Mouse (Mus musculus) neural tube, embryonic 11.5 days (tissue): ENCODE data around the gene Akp3. TPM values are rescaled to one million over a fixed set of nuclear protein-coding genes. Genes with fewer than 3 reads are reported as not detected.

Experiments used
- ATAC-seq: fragments of 200-750 bp; cut with Nextera tagmentation; 2 replicates; pipeline ENCODE4 v1.8.0; 2017; ENCODE audit warnings: moderate number of reproducible peaks, mild to moderate bottlenecking, moderate TSS enrichment, moderate library complexity; ENCODE audit not compliant: insufficient read depth, low FRiP score, low TSS enrichment
- DNase-seq: peaks from one replicate; pipeline ENCODE4 v3.0.0-alpha.2; 2015; ENCODE audit warnings: low spot score
- H3K27ac ChIP-seq: fragments of 300-500 bp; sonication (generic); 2 replicates; pipeline ENCODE4 v1.5.1; 2014; ENCODE audit warnings: low read depth, mild to moderate bottlenecking, low read length
- H3K27me3 ChIP-seq: fragments of 300-500 bp; sonication (generic); 2 replicates; pipeline ENCODE4 v1.6.1; 2014; ENCODE audit warnings: mild to moderate bottlenecking, low read length, mixed read lengths; ENCODE audit not compliant: control insufficient read depth, insufficient read depth
- H3K36me3 ChIP-seq: fragments of 300-500 bp; sonication (generic); 2 replicates; pipeline ENCODE4 v1.6.1; 2014; ENCODE audit warnings: mild to moderate bottlenecking, low read length, moderate library complexity, mixed read lengths; ENCODE audit not compliant: control insufficient read depth, insufficient read depth
- H3K4me1 ChIP-seq: fragments of 300-500 bp; sonication (generic); 2 replicates; pipeline ENCODE4 v1.6.1; 2014; ENCODE audit warnings: low read length, mixed read lengths; ENCODE audit not compliant: control insufficient read depth, insufficient read depth
- H3K4me2 ChIP-seq: fragments of 300-500 bp; sonication (generic); 2 replicates; pipeline ENCODE4 v1.6.1; 2014; ENCODE audit warnings: low read depth, mild to moderate bottlenecking, moderate library complexity
- H3K4me3 ChIP-seq: fragments of 300-500 bp; sonication (generic); 2 replicates; pipeline ENCODE4 v1.5.1; 2014; ENCODE audit warnings: low read depth, low read length
- H3K9ac ChIP-seq: fragments of 300-500 bp; sonication (generic); 2 replicates; pipeline ENCODE4 v1.6.1; 2014; ENCODE audit warnings: mild to moderate bottlenecking, low read length
- H3K9me3 ChIP-seq: fragments of 300-500 bp; sonication (generic); 2 replicates; pipeline ENCODE4 v1.6.1; 2016; ENCODE audit warnings: low read length; ENCODE audit not compliant: control insufficient read depth
- WGBS: fragments of 180-500 bp; shearing (Covaris S2); extraction: QIAGEN DNeasy Blood & Tissue Kit; methylation state at CpG from one replicate; pipeline ENCODE4 v1.1.7; 2014; 5-methylcytosine and 5-hydroxymethylcytosine counted together
- polyA plus RNA-seq: library from polyadenylated mRNA; unstranded; fragments of >200 nt; fragmentation: Nextera tagmentation; extraction: Ambion mirVana; gene quantifications from 2 replicates; pipeline ENCODE4 v1.2.1, GENCODE M21; 2014

The Akp3 gene
- polyA plus RNA-seq, 1 experiment from 2014 or later: not detected

DNA sequence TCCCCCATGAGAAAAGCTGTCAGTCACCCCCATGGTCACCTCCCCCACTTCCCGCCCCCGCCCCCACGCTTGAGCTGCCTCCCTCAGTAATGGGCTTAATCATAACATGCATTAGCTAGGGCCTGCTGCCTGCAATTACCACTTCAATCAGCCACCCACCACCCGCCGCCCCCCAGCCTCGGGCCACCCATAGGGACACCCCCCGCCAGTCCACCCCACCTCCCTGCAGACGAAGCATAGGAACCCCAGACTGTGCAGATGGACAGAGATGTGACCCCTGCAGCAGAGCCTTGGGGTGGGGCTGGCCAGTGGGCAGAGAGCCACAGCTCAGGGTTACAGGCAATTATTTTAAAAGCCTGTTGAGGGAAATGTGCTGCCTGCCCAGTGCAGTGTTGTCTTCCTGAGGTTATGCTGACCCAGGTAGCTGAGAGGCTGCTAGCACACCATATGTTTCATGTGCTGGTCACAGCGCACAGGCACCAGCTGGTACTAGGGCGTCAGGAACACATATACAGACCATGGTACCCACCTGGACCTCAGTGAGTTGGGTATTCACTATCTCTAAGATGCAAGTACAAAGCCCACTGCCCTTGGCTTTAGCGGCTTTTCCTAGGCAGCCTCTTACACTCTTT lies 39.5 kb downstream of the Akp3 start:
- Histone ChIP-seq H3K4me1 (no peaks in the 10 kb centered on the region), H3K9ac (no peak overlapping the region), H3K27ac (no peak overlapping the region), H3K4me2 (no peak overlapping the region), H3K4me3 (no peak overlapping the region), H3K9me3 (no peaks in the 10 kb centered on the region), H3K36me3 (no peaks in the 10 kb centered on the region), H3K27me3 (peaks cover 10% of the 10 kb centered on the region)
- WGBS: 35% methylated on average over 11 of the region's 11 CpGs
- ATAC-seq (peak; percentile 23; the same call in 1 of the 2 replicates), DNase-seq (no peak)

DNA sequence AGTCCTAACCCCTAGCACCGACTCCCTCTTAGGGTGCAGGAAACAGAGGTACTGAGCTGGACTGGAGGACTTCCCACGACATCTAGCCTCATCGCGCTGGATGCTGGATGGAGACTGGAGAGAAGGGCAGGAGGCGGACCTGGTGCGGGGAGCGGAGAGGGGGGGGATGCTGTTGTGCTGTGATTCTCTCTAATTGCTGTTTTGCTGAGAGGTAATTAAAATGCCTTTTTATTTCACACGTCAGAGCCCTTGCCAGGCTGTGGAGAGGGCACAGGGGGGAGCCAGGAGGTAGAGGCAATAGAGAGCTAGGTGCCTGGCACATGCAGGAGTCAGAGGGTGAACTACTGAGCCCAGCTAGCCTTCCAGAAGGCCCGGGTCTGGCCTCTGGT lies 40.0 kb downstream of the Akp3 start:
- Histone ChIP-seq H3K27me3 (peaks cover 10% of the 10 kb centered on the region), H3K36me3 (no peaks in the 10 kb centered on the region), H3K4me2 (no peak overlapping the region), H3K27ac (no peak overlapping the region), H3K9me3 (no peaks in the 10 kb centered on the region), H3K4me1 (no peaks in the 10 kb centered on the region; the same call in 1 of the 2 replicates), H3K9ac (no peak overlapping the region), H3K4me3 (no peak overlapping the region)
- ATAC-seq (no peak), DNase-seq (no peak)
- WGBS: 39% methylated on average over 9 of the region's 9 CpGs

DNA sequence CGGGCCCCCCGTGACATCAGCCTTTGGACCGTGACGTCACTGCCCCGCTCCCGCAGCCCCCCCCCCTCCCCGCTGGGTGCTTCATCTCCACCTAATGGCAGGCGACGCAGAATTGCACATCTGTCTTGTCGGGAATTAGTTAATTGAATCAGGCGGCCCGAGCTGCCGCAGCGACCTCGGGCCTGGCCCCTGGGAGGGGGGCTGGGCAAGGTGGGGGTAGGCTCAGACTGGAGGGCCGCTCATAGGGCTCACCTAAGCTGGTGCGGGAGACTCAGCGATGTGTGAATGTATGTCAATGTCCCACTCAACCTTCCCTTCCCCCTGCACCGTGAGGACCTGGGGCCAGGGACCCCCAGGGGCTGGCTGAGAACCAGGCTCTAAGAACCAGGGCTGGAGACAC lies 45.7 kb downstream of the Akp3 start:
- DNase-seq (peak; percentile 42), ATAC-seq (peak; percentile 60)
- no peak overlapping the region; the same call in 1 of the 2 replicates for H3K4me2 ChIP-seq
- no peaks in the 10 kb centered on the region for H3K36me3 ChIP-seq
- H3K9me3 ChIP-seq: no peaks in the 10 kb centered on the region
- H3K4me3 ChIP-seq: no peak overlapping the region
- H3K27me3 ChIP-seq: no peaks in the 10 kb centered on the region; the same call in 1 of the 2 replicates
- WGBS: 10% methylated on average over 18 of the region's 19 CpGs
- peaks cover 7% of the 10 kb centered on the region; the same call in 1 of the 2 replicates for H3K4me1 ChIP-seq
- H3K27ac ChIP-seq: peak overlapping the region; percentile 11; the same call in 1 of the 2 replicates
- no peak overlapping the region for H3K9ac ChIP-seq

GRCm38 (mm10) chr1:87171312-87171711 lies 46.5 kb downstream of the Akp3 start:
- ATAC-seq (no peak), DNase-seq (no peak)
- Histone ChIP-seq H3K9ac (no peak overlapping the region), H3K9me3 (no peaks in the 10 kb centered on the region), H3K4me3 (no peak overlapping the region), H3K27ac (no peak overlapping the region), H3K4me1 (peaks cover 10% of the 10 kb centered on the region; the same call in 1 of the 2 replicates), H3K4me2 (no peak overlapping the region), H3K27me3 (no peaks in the 10 kb centered on the region), H3K36me3 (no peaks in the 10 kb centered on the region)
- 74% methylated on average over 1 of the region's 1 CpGs for WGBS

DNA sequence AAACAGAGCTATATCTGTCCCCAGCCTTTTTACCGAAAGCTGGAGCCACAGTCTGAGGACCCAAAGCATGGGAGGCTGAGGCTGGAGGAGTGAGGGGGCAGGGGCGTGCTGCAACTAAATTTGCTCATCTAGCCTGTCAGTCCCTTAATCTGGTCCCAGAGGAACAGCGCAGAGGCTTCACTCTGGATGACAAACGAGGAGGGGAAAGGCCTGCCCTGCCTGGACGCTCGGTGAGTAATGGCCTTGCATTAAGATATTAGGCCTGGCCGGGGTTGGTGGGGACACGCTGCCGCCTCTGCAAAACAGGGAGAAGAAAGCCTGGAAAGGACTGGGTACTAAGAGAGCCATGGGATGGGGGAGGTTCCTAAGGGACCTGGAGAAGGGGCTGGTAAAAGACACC lies 47.5 kb downstream of the Akp3 start:
- H3K9ac ChIP-seq: no peak overlapping the region
- DNase-seq (peak; percentile 54), ATAC-seq (no peak)
- H3K4me2 ChIP-seq: no peak overlapping the region
- no peaks in the 10 kb centered on the region for H3K9me3 ChIP-seq
- H3K27me3 ChIP-seq: no peaks in the 10 kb centered on the region
- no peak overlapping the region for H3K4me3 ChIP-seq
- 39% methylated on average over 9 of the region's 9 CpGs for WGBS
- peak overlapping the region; percentile 44; the same call in 1 of the 2 replicates for H3K27ac ChIP-seq
- H3K36me3 ChIP-seq: no peaks in the 10 kb centered on the region
- peaks cover 10% of the 10 kb centered on the region; the same call in 1 of the 2 replicates for H3K4me1 ChIP-seq

DNA sequence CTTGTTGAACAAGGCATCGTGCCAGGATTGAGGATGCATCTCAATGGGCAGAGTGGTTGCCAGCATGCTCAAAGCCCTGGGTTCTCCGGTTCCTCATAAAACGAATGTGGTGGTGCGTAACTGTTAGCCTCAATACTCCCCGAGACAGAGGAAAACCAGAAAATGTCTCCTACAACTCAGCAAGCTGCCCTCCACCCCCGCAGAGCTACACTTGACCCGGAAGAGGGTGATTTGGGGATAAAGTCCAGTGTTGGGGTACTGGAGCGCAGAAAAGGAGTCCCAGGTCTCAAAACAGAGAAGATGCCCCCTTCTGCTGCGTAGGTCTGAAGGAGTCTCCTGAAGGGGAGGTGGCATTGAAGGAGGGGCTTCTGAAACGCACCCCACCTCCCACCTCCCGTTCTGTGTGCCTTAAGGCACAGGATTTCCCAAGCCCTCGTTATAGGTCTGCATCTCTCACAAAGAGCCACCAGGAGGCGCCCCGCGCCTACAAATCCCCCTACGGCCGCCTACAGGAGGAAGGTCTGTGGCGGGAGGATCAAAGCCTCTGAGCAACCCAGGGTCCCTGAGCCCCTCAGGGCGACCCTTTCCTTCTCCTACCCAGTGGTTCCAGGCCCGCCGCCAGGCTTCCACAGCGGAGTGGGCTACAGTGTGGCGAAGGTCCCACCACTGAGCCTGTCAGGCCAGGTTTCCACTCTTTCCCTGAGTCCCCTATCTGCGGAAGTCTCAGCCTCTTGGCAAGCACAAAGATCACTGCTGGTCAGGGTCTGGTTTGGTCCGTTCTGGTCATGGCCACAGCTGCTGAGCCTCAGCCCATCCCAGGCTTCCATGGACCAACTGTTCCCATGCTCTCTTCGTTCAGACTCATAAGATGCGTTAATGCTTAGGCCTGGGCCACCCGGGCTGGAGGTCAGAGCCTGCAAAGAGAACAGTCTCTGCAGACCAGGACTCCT lies 49.5 kb downstream of the Akp3 start:
- no peaks in the 10 kb centered on the region for H3K36me3 ChIP-seq
- DNase-seq (peak; percentile 87), ATAC-seq (no peak; the same call in 1 of the 2 replicates)
- peaks cover 10% of the 10 kb centered on the region; the same call in 1 of the 2 replicates for H3K4me1 ChIP-seq
- no peaks in the 10 kb centered on the region for H3K27me3 ChIP-seq
- H3K4me3 ChIP-seq: no peak overlapping the region
- no peak overlapping the region for H3K27ac ChIP-seq
- H3K9ac ChIP-seq: no peak overlapping the region
- 20% methylated on average over 28 of the region's 28 CpGs for WGBS
- no peak overlapping the region for H3K4me2 ChIP-seq
- no peaks in the 10 kb centered on the region for H3K9me3 ChIP-seq

GRCm38 (mm10) chr1:87175852-87176292 lies 51.1 kb downstream of the Akp3 start:
- peak; percentile 75 for DNase-seq
- 9% methylated on average over 11 of the region's 11 CpGs for WGBS
- H3K9ac ChIP-seq: no peak overlapping the region
- no peak overlapping the region for H3K27ac ChIP-seq
- no peak overlapping the region for H3K4me3 ChIP-seq
- no peaks in the 10 kb centered on the region for H3K27me3 ChIP-seq
- H3K4me2 ChIP-seq: no peak overlapping the region
- 0 out of 2 replicates have a peak, but pooled peaks cover 3% of the 10 kb centered on the region for H3K4me1 ChIP-seq
- no peaks in the 10 kb centered on the region for H3K36me3 ChIP-seq
- H3K9me3 ChIP-seq: no peaks in the 10 kb centered on the region
- ATAC-seq: peak; percentile 80
